Mouse (Mus musculus): ENCODE measurements around the gene Fv1. TPM values are rescaled to one million over a fixed set of nuclear protein-coding genes. Genes with fewer than 3 reads are reported as not detected.

The Fv1 gene
- polyA plus RNA-seq, 1 experiment from 2014 or later, result 1.9 TPM

GRCm38 (mm10) chr4:147895815-147896330 is 27.1 kb downstream of the Fv1 start:
- H3K27me3 ChIP-seq (replicated peaks; ENCODE audit: insufficient read depth, low read length), result no peaks in the 10 kb centered on the region
- peaks cover 35% of the 10 kb centered on the region for H3K36me3 ChIP-seq (ENCODE audit: insufficient read depth, low read length)
- no peak overlapping the region for H3K4me2 ChIP-seq (replicated peaks; ENCODE audit: low read depth, low read length)
- TF ChIP-seq CTCF (IDR thresholded peaks at IDR 0.05) (no peak), EP300 (IDR thresholded peaks at IDR 0.05) (no peak)
- H3K4me1 ChIP-seq (ENCODE audit: insufficient read depth, low read depth, low read length), result no peaks in the 10 kb centered on the region
- no peak overlapping the region for H3K4me3 ChIP-seq (ENCODE audit: low read depth, low read length)
- H3K9ac ChIP-seq (replicated peaks; ENCODE audit: low read depth), result no peak overlapping the region
- ATAC-seq, result no peak
- no peak for DNase-seq (ENCODE audit: low spot score)
- no peaks in the 10 kb centered on the region for H3K9me3 ChIP-seq (ENCODE audit: low read length)
- 82% methylated on average over 4 of the region's 4 CpGs for WGBS
- H3K27ac ChIP-seq (ENCODE audit: low read length), result no peak overlapping the region

- WGBS, result 53% methylated on average over 1 of the region's 1 CpGs
- no peak for TF ChIP-seq CTCF (IDR thresholded peaks at IDR 0.05)
- no peak for TF ChIP-seq EP300 (IDR thresholded peaks at IDR 0.05)
- Histone ChIP-seq H3K9ac (replicated peaks; ENCODE audit: low read depth) (no peak overlapping the region), H3K4me1 (ENCODE audit: insufficient read depth, low read depth, low read length) (no peaks in the 10 kb centered on the region), H3K9me3 (ENCODE audit: low read length) (no peaks in the 10 kb centered on the region), H3K27me3 (replicated peaks; ENCODE audit: insufficient read depth, low read length) (no peaks in the 10 kb centered on the region), H3K4me2 (replicated peaks; ENCODE audit: low read depth, low read length) (no peak overlapping the region), H3K27ac (ENCODE audit: low read length) (no peak overlapping the region), H3K4me3 (ENCODE audit: low read depth, low read length) (no peak overlapping the region), H3K36me3 (ENCODE audit: insufficient read depth, low read length) (peaks cover 32% of the 10 kb centered on the region)
- DNase-seq (ENCODE audit: low spot score), result no peak
- no peak for ATAC-seq
Measured at GRCm38 (mm10) chr4:147896411-147896810, 27.6 kb downstream of the Fv1 start.

GRCm38 (mm10) chr4:147897348-147897747 is 28.6 kb downstream of the Fv1 start:
- peaks cover 32% of the 10 kb centered on the region for H3K36me3 ChIP-seq (ENCODE audit: insufficient read depth, low read length)
- no peak overlapping the region for H3K9ac ChIP-seq (replicated peaks; ENCODE audit: low read depth)
- no peak overlapping the region for H3K4me3 ChIP-seq (ENCODE audit: low read depth, low read length)
- no peaks in the 10 kb centered on the region for H3K4me1 ChIP-seq (ENCODE audit: insufficient read depth, low read depth, low read length)
- no peaks in the 10 kb centered on the region for H3K9me3 ChIP-seq (ENCODE audit: low read length)
- DNase-seq (ENCODE audit: low spot score) (no peak), ATAC-seq (no peak)
- no peak overlapping the region for H3K27ac ChIP-seq (ENCODE audit: low read length)
- no peak overlapping the region for H3K4me2 ChIP-seq (replicated peaks; ENCODE audit: low read depth, low read length)
- TF ChIP-seq EP300 (IDR thresholded peaks at IDR 0.05) (no peak), CTCF (IDR thresholded peaks at IDR 0.05) (no peak)
- no peaks in the 10 kb centered on the region for H3K27me3 ChIP-seq (replicated peaks; ENCODE audit: insufficient read depth, low read length)
- 91% methylated on average over 3 of the region's 3 CpGs for WGBS

GRCm38 (mm10) chr4:147900452-147900851 is 31.7 kb downstream of the Fv1 start:
- H3K4me1 ChIP-seq (ENCODE audit: insufficient read depth, low read depth, low read length), result 0 out of 2 replicates have a peak, but pooled peaks cover 4% of the 10 kb centered on the region
- WGBS, result 87% methylated on average over 7 of the region's 7 CpGs
- H3K27me3 ChIP-seq (replicated peaks; ENCODE audit: insufficient read depth, low read length), result no peaks in the 10 kb centered on the region
- TF ChIP-seq CTCF (IDR thresholded peaks at IDR 0.05) (no peak), EP300 (IDR thresholded peaks at IDR 0.05) (no peak)
- H3K4me3 ChIP-seq (ENCODE audit: low read depth, low read length), result no peak overlapping the region
- no peak for ATAC-seq
- no peak overlapping the region for H3K4me2 ChIP-seq (replicated peaks; ENCODE audit: low read depth, low read length)
- peaks cover 22% of the 10 kb centered on the region; the same call in 1 of the 2 replicates for H3K36me3 ChIP-seq (ENCODE audit: insufficient read depth, low read length)
- no peak overlapping the region for H3K9ac ChIP-seq (replicated peaks; ENCODE audit: low read depth)
- no peak for DNase-seq (ENCODE audit: low spot score)
- H3K27ac ChIP-seq (ENCODE audit: low read length), result no peak overlapping the region
- H3K9me3 ChIP-seq (ENCODE audit: low read length), result no peaks in the 10 kb centered on the region

- no peaks in the 10 kb centered on the region for H3K27me3 ChIP-seq (replicated peaks; ENCODE audit: insufficient read depth, low read length)
- no peak for ATAC-seq
- no peaks in the 10 kb centered on the region for H3K9me3 ChIP-seq (ENCODE audit: low read length)
- DNase-seq (ENCODE audit: low spot score), result no peak
- H3K4me2 ChIP-seq (replicated peaks; ENCODE audit: low read depth, low read length), result no peak overlapping the region
- H3K36me3 ChIP-seq (ENCODE audit: insufficient read depth, low read length), result 0 out of 2 replicates have a peak, but pooled peaks cover 6% of the 10 kb centered on the region
- H3K27ac ChIP-seq (ENCODE audit: low read length), result no peak overlapping the region
- H3K4me3 ChIP-seq (ENCODE audit: low read depth, low read length), result no peak overlapping the region
- no peak for TF ChIP-seq EP300 (IDR thresholded peaks at IDR 0.05)
- no peak for TF ChIP-seq CTCF (IDR thresholded peaks at IDR 0.05)
- H3K4me1 ChIP-seq (ENCODE audit: insufficient read depth, low read depth, low read length), result 0 out of 2 replicates have a peak, but pooled peaks cover 4% of the 10 kb centered on the region
- H3K9ac ChIP-seq (replicated peaks; ENCODE audit: low read depth), result no peak overlapping the region
- WGBS, result 88% methylated on average over 12 of the region's 12 CpGs
Measured at GRCm38 (mm10) chr4:147902906-147903500, 34.2 kb downstream of the Fv1 start.

GRCm38 (mm10) chr4:147903601-147904000 is 34.8 kb downstream of the Fv1 start:
- 0 out of 2 replicates have a peak, but pooled peaks cover 4% of the 10 kb centered on the region for H3K4me1 ChIP-seq (ENCODE audit: insufficient read depth, low read depth, low read length)
- H3K36me3 ChIP-seq (ENCODE audit: insufficient read depth, low read length), result 0 out of 2 replicates have a peak, but pooled peaks cover 3% of the 10 kb centered on the region
- no peaks in the 10 kb centered on the region for H3K9me3 ChIP-seq (ENCODE audit: low read length)
- peak overlapping the region; percentile 77 for H3K4me2 ChIP-seq (replicated peaks; ENCODE audit: low read depth, low read length)
- no peak overlapping the region for H3K27ac ChIP-seq (ENCODE audit: low read length)
- no peak overlapping the region for H3K9ac ChIP-seq (replicated peaks; ENCODE audit: low read depth)
- no peak for TF ChIP-seq CTCF (IDR thresholded peaks at IDR 0.05)
- TF ChIP-seq EP300 (IDR thresholded peaks at IDR 0.05), result no peak
- DNase-seq (ENCODE audit: low spot score), result no peak
- no peaks in the 10 kb centered on the region for H3K27me3 ChIP-seq (replicated peaks; ENCODE audit: insufficient read depth, low read length)
- no peak for ATAC-seq
- 64% methylated on average over 3 of the region's 3 CpGs for WGBS
- peak overlapping the region; percentile 94; the same call in 1 of the 2 replicates for H3K4me3 ChIP-seq (ENCODE audit: low read depth, low read length)

All from lung, postnatal 0 days (tissue).